Mouse (Mus musculus): Measurements from ENCODE around the gene Igfn1.

GRCm38 (mm10) chr1:135906736-135907135, 99.4 kb downstream of the Igfn1 start:
- TF ChIP-seq CTCF (IDR thresholded peaks at IDR 0.05; ENCODE audit: control insufficient read depth, insufficient read depth, low read length) (no peak), POLR2A (IDR thresholded peaks at IDR 0.05; ENCODE audit: borderline replicate concordance, control insufficient read depth, low read depth, low read length) (no peak)
